Mouse (Mus musculus): ENCODE data around the gene Gpsm2. TPM values are rescaled to one million over a fixed set of nuclear protein-coding genes. Genes with fewer than 3 reads are reported as not detected.
A peak's percentile ranks its signal among the peaks of the same experiment; 100 is the strongest.
"Not testable (repeated sequence)": the region's sequence is repeated elsewhere in the genome, so short reads cannot be mapped to it uniquely, and the experiment has no call there.

The Gpsm2 gene
- total RNA-seq, 2 experiments from 2014 or later, result 10.8 to 14.1 TPM

GRCm38 (mm10) chr3:108727344-108727743 lies 5.2 kb upstream of the Gpsm2 start:
- no peak for DNase-seq (ENCODE audit: low spot score in 2 of 2)

DNA sequence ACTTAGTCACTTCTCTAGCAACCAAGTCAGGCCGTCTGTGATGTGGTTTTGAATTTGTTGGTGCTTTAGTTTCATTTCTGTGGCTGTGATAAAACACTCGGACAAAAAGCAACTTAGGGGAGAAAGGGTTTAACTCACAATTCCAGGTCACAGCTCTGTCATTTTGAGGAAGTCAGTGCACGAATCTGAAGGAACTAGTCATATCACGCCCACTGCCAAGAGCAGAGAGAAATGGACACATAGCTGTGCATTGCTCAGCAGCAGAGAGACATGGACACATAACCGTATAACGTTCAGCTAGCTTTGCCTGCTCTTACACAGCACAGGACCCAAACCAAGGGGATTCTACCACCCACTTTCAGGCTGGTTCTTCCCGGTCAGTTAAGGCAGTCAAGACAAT lies 4.3 kb upstream of the Gpsm2 start:
- DNase-seq (ENCODE audit: low spot score in 2 of 2), result no peak

DNA sequence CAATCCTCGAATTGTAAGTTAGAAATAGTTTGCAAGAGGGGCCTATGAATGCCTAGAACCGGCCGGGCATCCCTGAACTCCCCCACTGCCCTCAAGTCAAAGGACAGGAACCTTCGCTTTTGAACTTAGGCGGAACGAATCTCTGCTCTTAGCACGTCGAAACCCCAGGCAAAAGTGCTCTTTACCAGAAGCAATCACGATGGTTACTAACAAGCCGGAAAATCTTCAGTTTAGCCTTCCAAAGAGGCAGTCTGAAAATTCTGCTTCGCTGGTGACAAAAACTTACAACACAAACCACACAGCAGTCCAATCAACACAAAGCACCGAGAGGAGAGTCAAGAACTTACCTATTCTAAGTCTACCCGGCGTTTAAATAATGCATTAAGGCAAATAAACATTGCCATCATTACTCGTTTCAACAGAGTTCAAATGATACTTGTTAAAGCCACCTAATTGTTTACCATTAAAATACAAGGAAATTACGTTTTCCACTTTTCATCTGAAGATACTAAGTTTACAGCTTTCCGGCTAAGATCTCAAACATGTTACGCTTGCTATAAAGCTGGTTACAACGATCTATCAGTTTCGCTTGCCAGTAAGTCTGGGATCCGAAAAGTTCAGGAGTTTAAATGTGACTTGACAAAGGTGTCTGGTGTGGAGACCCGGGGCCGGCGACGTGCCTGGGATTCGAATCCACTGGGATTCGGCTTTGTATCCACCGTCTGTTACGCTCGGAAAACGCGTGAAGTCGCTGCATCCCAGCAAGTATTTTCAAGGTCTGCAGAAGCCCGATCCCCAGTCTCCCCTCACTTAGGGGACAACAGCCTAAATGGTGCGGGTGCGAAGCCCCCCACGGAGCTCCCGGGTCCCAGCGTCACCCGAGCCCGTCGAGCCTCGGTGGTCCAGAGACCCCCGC lies 775 bp downstream of the Gpsm2 start:
- peak; percentile 26 to 55 for DNase-seq (ENCODE audit: low spot score in 2 of 2)

- no peak for DNase-seq (ENCODE audit: low spot score in 2 of 2)
Measured at GRCm38 (mm10) chr3:108719761-108720160, 2.3 kb downstream of the Gpsm2 start.

- DNase-seq (ENCODE audit: low spot score in 2 of 2), result no peak
Measured at GRCm38 (mm10) chr3:108719357-108719756, 2.8 kb downstream of the Gpsm2 start.

- no peak for DNase-seq (ENCODE audit: low spot score in 2 of 2)
Measured at GRCm38 (mm10) chr3:108717896-108718502, 4.1 kb downstream of the Gpsm2 start.

DNA sequence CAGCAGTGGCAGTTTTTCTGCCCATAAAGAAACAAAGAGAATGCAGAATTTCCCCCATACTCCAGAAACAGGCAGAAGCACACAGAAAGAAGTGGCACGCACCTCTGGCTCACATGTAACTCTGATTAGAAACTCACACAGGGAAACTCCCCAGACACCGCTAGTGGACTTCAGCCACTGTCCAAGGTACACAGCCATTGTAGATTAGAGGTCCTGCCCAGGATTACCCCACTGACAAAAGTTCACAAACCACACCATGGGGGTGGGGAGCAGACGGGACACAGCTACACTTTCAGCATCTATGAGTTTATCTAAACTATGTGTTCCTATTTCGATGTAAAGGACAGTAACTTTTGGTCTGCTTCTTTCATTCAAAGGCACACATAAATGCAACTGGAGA lies 7.3 kb downstream of the Gpsm2 start:
- no peak for DNase-seq (ENCODE audit: low spot score in 2 of 2)

- DNase-seq (ENCODE audit: low spot score in 2 of 2), result no peak
Measured at GRCm38 (mm10) chr3:108713065-108713675, 8.9 kb downstream of the Gpsm2 start.

DNA sequence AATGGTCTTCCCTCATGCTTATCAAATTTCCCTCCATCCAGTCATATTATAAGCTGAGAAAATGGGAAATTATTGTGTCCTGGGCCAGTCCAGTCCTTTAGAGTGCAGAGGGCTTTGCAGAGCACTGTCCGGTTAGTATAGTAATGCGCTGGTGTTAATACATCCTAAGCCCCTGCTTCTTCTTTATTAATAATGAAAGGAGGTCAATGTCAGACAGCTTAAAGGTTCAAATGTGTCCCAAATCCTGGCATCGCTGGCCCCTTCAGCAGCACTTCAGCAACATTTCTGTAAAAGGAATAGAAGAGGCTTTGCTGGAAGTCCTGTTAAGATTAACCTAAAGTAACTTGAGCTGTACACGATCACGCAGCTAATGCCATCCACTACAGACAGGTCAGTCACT lies 10.8 kb downstream of the Gpsm2 start:
- DNase-seq (ENCODE audit: low spot score in 2 of 2), result no peak

GRCm38 (mm10) chr3:108702789-108703188 lies 19.3 kb downstream of the Gpsm2 start:
- DNase-seq (ENCODE audit: low spot score in 2 of 2), result no peak

DNA sequence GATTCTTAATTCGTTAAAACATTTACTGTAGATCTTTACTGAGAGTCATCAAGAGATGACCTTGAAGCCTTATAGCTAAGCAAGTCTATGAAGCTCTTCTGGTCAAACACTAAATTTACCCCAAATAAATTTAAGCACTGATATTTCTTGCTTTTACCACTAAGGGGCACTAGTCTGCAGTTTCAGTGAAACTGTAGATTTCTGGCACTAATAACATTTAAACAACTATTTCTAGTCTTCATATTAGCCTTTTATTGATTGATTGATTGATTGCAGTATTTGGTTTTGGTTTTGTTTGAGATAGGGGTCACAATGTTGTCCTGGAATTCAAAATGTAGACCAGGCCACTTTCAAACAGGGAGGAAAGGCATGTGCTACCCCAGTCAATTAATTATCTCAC lies 20.9 kb downstream of the Gpsm2 start:
- DNase-seq (ENCODE audit: low spot score in 2 of 2), result no peak

GRCm38 (mm10) chr3:108699786-108700185 lies 22.3 kb downstream of the Gpsm2 start:
- DNase-seq (ENCODE audit: low spot score in 2 of 2), result no peak

DNA sequence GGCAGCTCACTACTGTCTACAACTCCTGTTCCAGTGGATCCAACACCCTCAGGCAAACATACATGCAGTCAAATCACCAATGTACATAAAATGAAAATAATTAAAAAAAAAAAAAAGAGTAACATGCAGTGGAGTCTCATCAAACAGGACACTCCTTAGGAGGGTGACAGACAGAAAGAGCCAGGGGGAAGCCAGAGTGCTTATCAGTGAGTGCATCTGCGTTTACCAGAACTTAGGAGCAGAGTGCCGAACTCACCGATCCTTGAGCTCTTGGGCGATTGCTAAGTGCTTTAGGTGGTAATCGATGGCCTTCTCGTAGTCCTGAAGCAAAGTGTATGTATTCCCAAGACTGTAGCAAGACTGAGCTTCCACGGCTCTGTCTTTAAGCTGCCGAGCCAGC lies 23.4 kb downstream of the Gpsm2 start:
- no peak for DNase-seq (ENCODE audit: low spot score in 2 of 2)

DNA sequence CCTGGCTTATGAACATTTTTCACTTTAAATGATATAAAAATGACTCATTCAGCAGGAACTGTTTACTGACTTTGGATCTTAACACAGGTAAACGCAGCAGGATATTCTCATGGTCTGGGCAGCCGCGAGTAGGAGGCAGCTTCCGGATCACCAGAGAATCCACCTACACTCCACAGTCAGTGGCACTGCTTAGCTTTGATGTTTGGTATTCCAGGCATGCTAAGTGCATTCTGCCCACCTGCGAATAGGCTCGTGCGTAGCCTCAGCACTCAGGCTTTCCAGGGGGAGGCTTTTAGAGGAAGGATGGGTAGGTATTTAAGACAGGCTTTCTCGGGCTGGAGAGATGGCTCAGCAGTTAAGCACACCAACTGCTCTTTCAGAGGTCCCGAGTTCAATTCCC lies 27.8 kb downstream of the Gpsm2 start:
- DNase-seq (ENCODE audit: low spot score in 2 of 2), result no peak

GRCm38 (mm10) chr3:108689979-108690378 lies 32.1 kb downstream of the Gpsm2 start:
- DNase-seq (ENCODE audit: low spot score in 2 of 2), result peak in 1 of 2 experiments; percentile 28

DNA sequence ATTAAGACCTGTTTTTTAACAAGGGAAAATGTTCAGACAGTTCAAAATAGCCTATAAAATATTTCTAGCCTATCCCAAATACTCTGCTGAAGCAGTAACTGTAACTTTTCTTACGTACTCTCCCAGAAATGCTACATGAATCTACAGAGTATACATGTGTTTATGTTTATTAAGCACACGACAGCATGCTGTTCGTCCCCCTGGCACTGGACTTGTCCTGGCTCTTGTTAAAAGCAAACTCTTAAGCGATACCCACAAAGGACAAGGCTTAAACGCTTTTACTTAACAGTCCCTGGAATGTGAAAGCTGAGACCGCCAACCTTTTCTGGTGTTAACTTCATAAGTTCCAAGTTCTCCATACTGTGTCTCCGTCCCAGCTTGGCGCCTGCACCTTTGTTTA lies 32.7 kb downstream of the Gpsm2 start:
- no peak for DNase-seq (ENCODE audit: low spot score in 2 of 2)

- DNase-seq (ENCODE audit: low spot score in 2 of 2), result no peak
Measured at GRCm38 (mm10) chr3:108689015-108689441, 33.1 kb downstream of the Gpsm2 start.

DNA sequence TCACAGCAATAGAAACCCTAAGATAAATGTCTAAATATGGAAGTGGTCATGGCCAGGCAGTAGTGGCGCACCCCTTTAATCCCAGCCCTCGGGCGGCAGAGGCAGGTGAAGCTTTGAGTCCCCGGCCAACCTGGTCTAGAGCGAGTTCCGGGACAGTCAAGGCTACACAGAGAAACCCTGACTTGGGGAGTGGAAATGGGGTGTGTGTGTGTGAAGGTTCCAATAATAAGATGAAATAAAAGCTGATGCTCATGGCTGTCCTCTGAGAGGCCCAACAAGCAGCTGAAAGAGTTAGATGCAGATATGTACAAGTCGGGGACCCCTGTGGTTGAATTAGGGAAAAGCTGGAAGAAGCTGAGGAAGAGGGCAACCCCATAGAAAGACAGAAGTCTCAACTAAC lies 36.4 kb downstream of the Gpsm2 start:
- DNase-seq (ENCODE audit: low spot score in 2 of 2), result no peak

- DNase-seq (ENCODE audit: low spot score in 2 of 2), result not testable (repeated sequence)
Measured at GRCm38 (mm10) chr3:108683597-108683996, 38.5 kb downstream of the Gpsm2 start.

GRCm38 (mm10) chr3:108681004-108681403 lies 41.1 kb downstream of the Gpsm2 start:
- no peak for DNase-seq (ENCODE audit: low spot score in 2 of 2)

DNA sequence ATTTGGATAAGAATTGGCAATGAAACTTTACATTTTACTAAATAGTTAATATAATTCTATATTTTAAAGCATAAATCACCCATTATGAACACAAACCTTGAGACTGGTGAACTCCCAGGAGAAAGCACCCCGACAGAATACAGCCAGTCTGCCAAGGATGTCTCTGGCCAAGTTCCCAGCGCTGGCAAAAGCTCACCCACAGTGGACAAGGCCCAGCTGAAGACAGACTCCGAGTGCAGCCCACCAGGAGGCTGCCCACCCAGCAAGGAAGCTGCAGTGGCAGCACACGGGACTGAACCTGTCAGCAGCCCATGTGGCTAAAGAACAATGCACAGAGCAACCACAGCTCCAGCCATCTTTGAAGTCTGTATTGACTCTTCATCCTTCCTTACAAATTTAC lies 45.5 kb downstream of the Gpsm2 start:
- DNase-seq (ENCODE audit: low spot score in 2 of 2), result no peak

- no peak for DNase-seq (ENCODE audit: low spot score in 2 of 2)
Measured at GRCm38 (mm10) chr3:108660941-108661340, 61.2 kb downstream of the Gpsm2 start.

All from layer of hippocampus, adult 18-20 months (tissue).